In the genomic region with DNA sequence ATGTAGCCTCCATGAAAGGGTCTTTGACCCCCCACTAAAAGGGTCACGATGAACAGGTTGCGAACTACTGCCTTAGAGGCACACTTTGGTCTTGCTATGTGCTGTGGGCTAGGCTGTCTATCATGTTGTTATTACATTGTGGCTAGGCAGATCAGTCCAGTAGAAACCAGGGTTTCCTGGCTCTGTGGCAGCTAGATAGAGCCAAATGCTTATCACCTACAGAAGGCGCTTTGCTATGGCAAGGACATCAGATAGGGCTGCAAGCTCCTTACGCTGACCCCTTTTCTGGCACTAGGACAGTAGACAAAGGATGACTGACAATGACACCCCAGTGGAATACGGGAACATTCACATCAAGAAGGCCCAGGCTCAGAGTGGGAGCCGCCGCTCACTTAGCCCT, we compare ENCODE assay signal across 30 mouse cellular contexts. TPM values are rescaled to one million over a fixed set of nuclear protein-coding genes. Genes with fewer than 3 reads are reported as not detected.
DNase-seq lines count a peak whose midpoint lies in the region; ATAC-seq and TF ChIP-seq lines count a peak whose summit lies in the region.
"Had no signal": no experiment of that assay in that cellular context is flagged by ENCODE, and none has a peak within 500 bp of the region (broad histone marks: within the 10 kb centered on the region; RNA-seq: fewer than 3 reads in every experiment).

No protein-coding gene starts in this region.

- ATAC-seq in forebrain, embryonic 13.5 days = no peak
- ATAC-seq in midbrain, embryonic 13.5 days = no peak
- ATAC-seq in liver, postnatal 0 days = peak; percentile 36
- ATAC-seq: forebrain, embryonic 14.5 days; hindbrain, embryonic 16.5 days had no signal

- no peak for DNase-seq in forebrain, embryonic 10.5 days (ENCODE audit: extremely low spot score, low spot score)
- DNase-seq in midbrain, embryonic 10.5 days (ENCODE audit: low spot score) = no peak
- DNase-seq in liver, postnatal 0 days = no peak
- DNase-seq in cerebellum, postnatal 4 days (ENCODE audit: low spot score in 2 of 2) = no peak
- DNase-seq in heart, adult 8-10 months (ENCODE audit: low spot score) = no peak
- DNase-seq: adrenal gland, postnatal 25 days; cerebellum, adult 8-10 months; gastrocnemius, postnatal 10 days; heart, adult 2 months; heart, postnatal 4 days; kidney, adult 8-10 months; kidney, postnatal 10 days; lung, adult 18-20 months; lung, postnatal 10 days; midbrain, embryonic 14.5 days; retina, postnatal 1 day; right cerebral cortex, postnatal 25 days; thymus, postnatal 14 days had no signal

- H3K4me1 ChIP-seq in forebrain, embryonic 10.5 days = peaks cover 38% of the 10 kb centered on the region
- no peaks in the 10 kb centered on the region for H3K4me1 ChIP-seq in forebrain, embryonic 13.5 days
- H3K4me1 ChIP-seq in midbrain, embryonic 10.5 days = peaks cover 38% of the 10 kb centered on the region
- peaks cover 16% of the 10 kb centered on the region for H3K4me1 ChIP-seq in midbrain, embryonic 13.5 days (replicated peaks)
- H3K4me1 ChIP-seq in liver, postnatal 0 days (ENCODE audit: insufficient read depth) = 0 out of 2 replicates have a peak, but pooled peaks cover 2% of the 10 kb centered on the region

- peaks cover 14% of the 10 kb centered on the region for H3K27me3 ChIP-seq in forebrain, embryonic 10.5 days (ENCODE audit: poor library complexity, severe bottlenecking)
- H3K27me3 ChIP-seq in forebrain, embryonic 13.5 days = no peaks in the 10 kb centered on the region
- H3K27me3 ChIP-seq in midbrain, embryonic 10.5 days (ENCODE audit: low read depth, poor library complexity, severe bottlenecking) = peaks cover 6% of the 10 kb centered on the region
- 0 out of 2 replicates have a peak, but pooled peaks cover 8% of the 10 kb centered on the region for H3K27me3 ChIP-seq in midbrain, embryonic 13.5 days
- 0 out of 2 replicates have a peak, but pooled peaks cover 2% of the 10 kb centered on the region for H3K27me3 ChIP-seq in liver, postnatal 0 days (ENCODE audit: insufficient read depth, low read length)
- H3K27me3 ChIP-seq: intestine, embryonic 15.5 days had no signal

- H3K27ac ChIP-seq in forebrain, embryonic 10.5 days = 0 out of 2 replicates have a peak overlapping the region, but pooled peaks have one; percentile 66
- no peak overlapping the region for H3K27ac ChIP-seq in forebrain, embryonic 13.5 days
- peak overlapping the region; percentile 58 for H3K27ac ChIP-seq in midbrain, embryonic 10.5 days (replicated peaks)
- H3K27ac ChIP-seq in midbrain, embryonic 13.5 days = no peak overlapping the region
- no peak overlapping the region for H3K27ac ChIP-seq in liver, postnatal 0 days (ENCODE audit: low read depth)
- H3K27ac ChIP-seq: embryonic facial prominence, embryonic 13.5 days; heart, adult 2 months; intestine, embryonic 15.5 days had no signal

- H3K4me3 ChIP-seq in forebrain, embryonic 10.5 days = no peak overlapping the region
- H3K4me3 ChIP-seq in forebrain, embryonic 13.5 days = no peak overlapping the region
- H3K4me3 ChIP-seq in midbrain, embryonic 10.5 days = no peak overlapping the region
- no peak overlapping the region for H3K4me3 ChIP-seq in midbrain, embryonic 13.5 days (replicated peaks)
- H3K4me3 ChIP-seq in liver, postnatal 0 days (ENCODE audit: low read depth, low read length) = no peak overlapping the region
- H3K4me3 ChIP-seq: embryonic facial prominence, embryonic 13.5 days; erythroblast, embryonic 14.5 days; heart, adult 2 months; intestine, embryonic 15.5 days had no signal

- 89% methylated on average over 7 of the region's 7 CpGs for WGBS in forebrain, embryonic 10.5 days
- 85% methylated on average over 7 of the region's 7 CpGs for WGBS in forebrain, embryonic 13.5 days
- WGBS in midbrain, embryonic 10.5 days = 92% methylated on average over 7 of the region's 7 CpGs
- WGBS in midbrain, embryonic 13.5 days = 83% methylated on average over 7 of the region's 7 CpGs
- 63% methylated on average over 7 of the region's 7 CpGs for WGBS in liver, postnatal 0 days (ENCODE audit: insufficient replicate concordance)

- no peak for TF ChIP-seq CTCF in liver, postnatal 0 days (IDR thresholded peaks at IDR 0.05; ENCODE audit: low read depth)

- no peak overlapping the region for H3K4me2 ChIP-seq in forebrain, embryonic 13.5 days
- no peak overlapping the region for H3K4me2 ChIP-seq in midbrain, embryonic 13.5 days (replicated peaks)
- H3K4me2 ChIP-seq in liver, postnatal 0 days (ENCODE audit: low read depth, low read length) = no peak overlapping the region
- H3K4me2 ChIP-seq: embryonic facial prominence, embryonic 13.5 days; intestine, embryonic 15.5 days had no signal

- H3K9ac ChIP-seq in forebrain, embryonic 13.5 days = no peak overlapping the region
- no peak overlapping the region for H3K9ac ChIP-seq in midbrain, embryonic 13.5 days (replicated peaks)
- H3K9ac ChIP-seq in liver, postnatal 0 days (replicated peaks) = no peak overlapping the region
- H3K9ac ChIP-seq: embryonic facial prominence, embryonic 13.5 days; intestine, embryonic 15.5 days had no signal

- H3K9me3 ChIP-seq in forebrain, embryonic 10.5 days = no peaks in the 10 kb centered on the region
- H3K9me3 ChIP-seq in forebrain, embryonic 13.5 days (replicated peaks) = no peaks in the 10 kb centered on the region
- H3K9me3 ChIP-seq in midbrain, embryonic 10.5 days (replicated peaks) = no peaks in the 10 kb centered on the region
- no peaks in the 10 kb centered on the region for H3K9me3 ChIP-seq in midbrain, embryonic 13.5 days
- H3K9me3 ChIP-seq in liver, postnatal 0 days (ENCODE audit: low read length) = no peaks in the 10 kb centered on the region
- H3K9me3 ChIP-seq: embryonic facial prominence, embryonic 13.5 days; intestine, embryonic 15.5 days had no signal

- TF ChIP-seq EP300 in liver, postnatal 0 days (IDR thresholded peaks at IDR 0.05; ENCODE audit: low read depth) = no peak; the same call in 1 of the 2 replicates

- H3K36me3 ChIP-seq in forebrain, embryonic 10.5 days (replicated peaks) = no peaks in the 10 kb centered on the region
- no peaks in the 10 kb centered on the region for H3K36me3 ChIP-seq in forebrain, embryonic 13.5 days (ENCODE audit: poor library complexity, severe bottlenecking)
- no peaks in the 10 kb centered on the region for H3K36me3 ChIP-seq in midbrain, embryonic 10.5 days
- H3K36me3 ChIP-seq in midbrain, embryonic 13.5 days = no peaks in the 10 kb centered on the region
- no peaks in the 10 kb centered on the region for H3K36me3 ChIP-seq in liver, postnatal 0 days (replicated peaks; ENCODE audit: insufficient read depth, low read length)
- H3K36me3 ChIP-seq: embryonic facial prominence, embryonic 13.5 days; intestine, embryonic 15.5 days had no signal

RNA-seq across cellular contexts. Expression of a gene that starts 8.3 kb away (rescaled TPM):
- 0.10 and 0.11 TPM in 2 replicates for polyA plus RNA-seq in forebrain, embryonic 10.5 days (2016; fragmentation: Nextera tagmentation; extraction: Ambion mirVana)
- 0.17 TPM in 1 of 2 replicates, not detected in the other for polyA plus RNA-seq in forebrain, embryonic 13.5 days (2015; fragmentation: Nextera tagmentation; extraction: Ambion mirVana)
- 0.19 and 0.52 TPM in 2 replicates for polyA plus RNA-seq in midbrain, embryonic 10.5 days (2016; fragmentation: Nextera tagmentation; extraction: Ambion mirVana)
- 0.08 and 0.47 TPM in 2 replicates for polyA plus RNA-seq in midbrain, embryonic 13.5 days (2015; fragmentation: Nextera tagmentation; extraction: Ambion mirVana)
- not detected in 2 replicates for polyA plus RNA-seq in liver, postnatal 0 days (2015; fragmentation: Nextera tagmentation; extraction: Ambion mirVana)
- under 1 TPM in 2 of 4 experiments, not detected in 2; 0.09 to 0.12 TPM for total RNA-seq in heart, adult 8-10 months (2022)
- total RNA-seq: heart, postnatal 4 days had no signal
- polyA plus RNA-seq: erythroblast, embryonic 14.5 days; limb, embryonic 11.5 days had no signal

RNA-seq across cellular contexts. Expression of a gene that starts 14.7 kb away (rescaled TPM):
- 0.10 and 0.16 TPM in 2 replicates for polyA plus RNA-seq in forebrain, embryonic 10.5 days (2016; fragmentation: Nextera tagmentation; extraction: Ambion mirVana)
- polyA plus RNA-seq in forebrain, embryonic 13.5 days (2015; fragmentation: Nextera tagmentation; extraction: Ambion mirVana) = not detected in 2 replicates
- polyA plus RNA-seq in midbrain, embryonic 10.5 days (2016; fragmentation: Nextera tagmentation; extraction: Ambion mirVana) = 0.28 TPM in 1 of 2 replicates, not detected in the other
- polyA plus RNA-seq in midbrain, embryonic 13.5 days (2015; fragmentation: Nextera tagmentation; extraction: Ambion mirVana) = not detected in 2 replicates
- polyA plus RNA-seq in liver, postnatal 0 days (2015; fragmentation: Nextera tagmentation; extraction: Ambion mirVana) = not detected in 2 replicates
- total RNA-seq in heart, adult 8-10 months (2022) = not detected
- total RNA-seq: adrenal gland, postnatal 25 days; gastrocnemius, postnatal 10 days; heart, adult 2 months; heart, postnatal 4 days had no signal
- polyA plus RNA-seq: embryonic facial prominence, embryonic 13.5 days; erythroblast, embryonic 14.5 days; frontal cortex, adult 2 months; heart, adult 2 months; intestine, embryonic 15.5 days; neural tube, embryonic 11.5 days; spleen, adult 2 months; stomach, embryonic 14.5 days had no signal

RNA-seq across cellular contexts. Expression of a gene that starts 22.2 kb away (rescaled TPM):
- 17.0 and 18.5 TPM in 2 replicates for polyA plus RNA-seq in forebrain, embryonic 10.5 days (2016; fragmentation: Nextera tagmentation; extraction: Ambion mirVana)
- 15.2 and 16.8 TPM in 2 replicates for polyA plus RNA-seq in forebrain, embryonic 13.5 days (2015; fragmentation: Nextera tagmentation; extraction: Ambion mirVana)
- polyA plus RNA-seq in midbrain, embryonic 10.5 days (2016; fragmentation: Nextera tagmentation; extraction: Ambion mirVana) = 15.3 and 16.7 TPM in 2 replicates
- polyA plus RNA-seq in midbrain, embryonic 13.5 days (2015; fragmentation: Nextera tagmentation; extraction: Ambion mirVana) = 14.9 and 15.1 TPM in 2 replicates
- polyA plus RNA-seq in liver, postnatal 0 days (2015; fragmentation: Nextera tagmentation; extraction: Ambion mirVana) = 2.4 and 2.7 TPM in 2 replicates
- total RNA-seq in heart, adult 8-10 months (2022) = 1 to 10 TPM; 3.4 to 4.4 (median 4.0) TPM

RNA-seq across cellular contexts. Expression of a gene that starts 39.0 kb away (rescaled TPM):
- polyA plus RNA-seq in forebrain, embryonic 10.5 days (2016; fragmentation: Nextera tagmentation; extraction: Ambion mirVana) = 2.7 and 3.7 TPM in 2 replicates
- polyA plus RNA-seq in forebrain, embryonic 13.5 days (2015; fragmentation: Nextera tagmentation; extraction: Ambion mirVana) = 0.76 and 1.7 TPM in 2 replicates
- 20.5 and 32.9 TPM in 2 replicates for polyA plus RNA-seq in midbrain, embryonic 10.5 days (2016; fragmentation: Nextera tagmentation; extraction: Ambion mirVana)
- polyA plus RNA-seq in midbrain, embryonic 13.5 days (2015; fragmentation: Nextera tagmentation; extraction: Ambion mirVana) = 2.0 and 2.1 TPM in 2 replicates
- 6.0 and 7.2 TPM in 2 replicates for polyA plus RNA-seq in liver, postnatal 0 days (2015; fragmentation: Nextera tagmentation; extraction: Ambion mirVana)
- total RNA-seq in heart, adult 8-10 months (2022) = 10 to 100 TPM; 22.2 to 32.4 (median 25.2) TPM
- polyA plus RNA-seq: erythroblast, embryonic 14.5 days; limb, embryonic 11.5 days had no signal

RNA-seq across cellular contexts. Expression of a gene that starts 52.2 kb away (rescaled TPM):
- 0.11 TPM in 1 of 2 replicates, not detected in the other for polyA plus RNA-seq in forebrain, embryonic 10.5 days (2016; fragmentation: Nextera tagmentation; extraction: Ambion mirVana)
- 0.19 and 0.62 TPM in 2 replicates for polyA plus RNA-seq in forebrain, embryonic 13.5 days (2015; fragmentation: Nextera tagmentation; extraction: Ambion mirVana)
- 0.19 and 0.30 TPM in 2 replicates for polyA plus RNA-seq in midbrain, embryonic 10.5 days (2016; fragmentation: Nextera tagmentation; extraction: Ambion mirVana)
- polyA plus RNA-seq in midbrain, embryonic 13.5 days (2015; fragmentation: Nextera tagmentation; extraction: Ambion mirVana) = 0.12 and 0.15 TPM in 2 replicates
- 0.07 TPM in 1 of 2 replicates, not detected in the other for polyA plus RNA-seq in liver, postnatal 0 days (2015; fragmentation: Nextera tagmentation; extraction: Ambion mirVana)
- not detected for total RNA-seq in heart, adult 8-10 months (2022)
- total RNA-seq: gastrocnemius, postnatal 10 days; heart, adult 2 months; heart, postnatal 4 days had no signal
- polyA plus RNA-seq: erythroblast, embryonic 14.5 days; neural tube, embryonic 11.5 days; spleen, adult 2 months had no signal

Comparison
In these comparisons a context has a peak if more than half of its experiments do, and no peak if none do; other contexts are left out.
1. H3K27ac ChIP-seq: peak in forebrain, embryonic 10.5 days (single experiment) and midbrain, embryonic 10.5 days (single experiment); none in forebrain, embryonic 13.5 days (single experiment), midbrain, embryonic 13.5 days (single experiment) and liver, postnatal 0 days (single experiment).